Mouse (Mus musculus) forebrain, embryonic 16.5 days (tissue): ENCODE results near the gene Cttnbp2. TPM values are rescaled to one million over a fixed set of nuclear protein-coding genes. Genes with fewer than 3 reads are reported as not detected.
A peak's percentile ranks its signal among the peaks of the same experiment; 100 is the strongest.
"Not testable (repeated sequence)": the region's sequence is repeated elsewhere in the genome, so short reads cannot be mapped to it uniquely, and the experiment has no call there.

Experiments
- ATAC-seq: fragments of 200-750 bp; cut with Nextera tagmentation; 2 replicates; pipeline ENCODE4 v1.8.0; 2017; ENCODE audit warnings: mild to moderate bottlenecking, moderate library complexity
- H3K27ac ChIP-seq: fragments of 300-500 bp; sonication (generic); 2 replicates; pipeline ENCODE4 v1.5.1; 2014; ENCODE audit warnings: low read length, control low read depth
- H3K27me3 ChIP-seq: fragments of 300-500 bp; sonication (generic); replicated peaks from 2 replicates; pipeline ENCODE4 v1.6.1; 2014; ENCODE audit warnings: low read length; ENCODE audit not compliant: control insufficient read depth, insufficient read depth
- H3K36me3 ChIP-seq: fragments of 300-500 bp; sonication (generic); 2 replicates; pipeline ENCODE4 v1.6.1; 2014; ENCODE audit not compliant: control insufficient read depth, insufficient read depth
- H3K4me1 ChIP-seq: fragments of 300-500 bp; sonication (generic); replicated peaks from 2 replicates; pipeline ENCODE4 v1.6.1; 2014; ENCODE audit warnings: low read length; ENCODE audit not compliant: control insufficient read depth, insufficient read depth
- H3K4me2 ChIP-seq: fragments of 300-500 bp; sonication (generic); 2 replicates; pipeline ENCODE4 v1.6.1; 2014; ENCODE audit warnings: mild to moderate bottlenecking, low read length, control low read depth
- H3K4me3 ChIP-seq: fragments of 300-500 bp; sonication (generic); replicated peaks from 2 replicates; pipeline ENCODE4 v1.5.1; 2014; ENCODE audit warnings: mild to moderate bottlenecking, low read length, control low read depth
- H3K9ac ChIP-seq: fragments of 300-500 bp; sonication (generic); replicated peaks from 2 replicates; pipeline ENCODE4 v1.6.1; 2014; ENCODE audit warnings: low read depth, low read length, control low read depth
- H3K9me3 ChIP-seq: fragments of 300-500 bp; sonication (generic); 2 replicates; pipeline ENCODE4 v1.6.1; 2016; ENCODE audit warnings: low read length; ENCODE audit not compliant: control insufficient read depth
- WGBS: fragments of 180-500 bp; shearing (Covaris S2); extraction: QIAGEN DNeasy Blood & Tissue Kit; methylation state at CpG from one replicate; pipeline ENCODE4 v1.1.7; 2014; 5-methylcytosine and 5-hydroxymethylcytosine counted together
- polyA plus RNA-seq: library from polyadenylated mRNA; unstranded; fragments of >200 nt; fragmentation: Nextera tagmentation; extraction: Ambion mirVana; gene quantifications from 2 replicates; pipeline ENCODE4 v1.2.1, GENCODE M21; 2015

Cttnbp2 gene
- polyA plus RNA-seq, 1 experiment from 2014 or later, result 134 TPM

DNA sequence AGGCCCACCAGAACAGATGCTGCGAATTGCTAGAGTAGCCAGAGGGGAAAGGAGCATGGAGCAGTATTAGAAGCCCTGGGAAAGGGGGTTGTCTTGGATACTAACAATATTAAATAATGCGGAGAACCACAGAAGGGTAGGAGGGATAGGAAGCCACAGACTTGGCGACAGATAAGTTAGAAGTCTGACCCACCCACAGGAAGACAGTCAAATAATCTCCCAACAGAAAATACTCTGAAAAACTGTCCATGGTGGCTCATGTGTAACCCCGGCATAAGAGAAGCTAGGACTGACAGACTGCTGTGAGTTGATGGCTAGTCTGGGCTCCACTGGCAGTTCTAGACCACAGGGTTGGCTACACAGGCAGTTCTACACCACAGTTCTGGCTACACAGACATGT, 98.7 kb downstream of the Cttnbp2 start:
- Histone ChIP-seq H3K36me3 (peaks cover 31% of the 10 kb centered on the region), H3K4me1 (0 out of 2 replicates have a peak, but pooled peaks cover 3% of the 10 kb centered on the region), H3K9me3 (no peaks in the 10 kb centered on the region), H3K4me3 (no peak overlapping the region), H3K27ac (no peak overlapping the region), H3K27me3 (no peaks in the 10 kb centered on the region), H3K9ac (no peak overlapping the region), H3K4me2 (no peak overlapping the region)
- WGBS, result 89% methylated on average over 4 of the region's 4 CpGs
- no peak for ATAC-seq

GRCm38 (mm10) chr6:18411505-18412225, 103.0 kb downstream of the Cttnbp2 start:
- peaks cover 35% of the 10 kb centered on the region for H3K36me3 ChIP-seq
- no peak overlapping the region for H3K4me2 ChIP-seq
- no peak overlapping the region for H3K27ac ChIP-seq
- no peaks in the 10 kb centered on the region for H3K9me3 ChIP-seq
- no peak overlapping the region for H3K4me3 ChIP-seq
- 100% methylated on average over 1 of the region's 1 CpGs for WGBS
- no peaks in the 10 kb centered on the region for H3K27me3 ChIP-seq
- ATAC-seq, result no peak
- no peaks in the 10 kb centered on the region for H3K4me1 ChIP-seq
- no peak overlapping the region for H3K9ac ChIP-seq

DNA sequence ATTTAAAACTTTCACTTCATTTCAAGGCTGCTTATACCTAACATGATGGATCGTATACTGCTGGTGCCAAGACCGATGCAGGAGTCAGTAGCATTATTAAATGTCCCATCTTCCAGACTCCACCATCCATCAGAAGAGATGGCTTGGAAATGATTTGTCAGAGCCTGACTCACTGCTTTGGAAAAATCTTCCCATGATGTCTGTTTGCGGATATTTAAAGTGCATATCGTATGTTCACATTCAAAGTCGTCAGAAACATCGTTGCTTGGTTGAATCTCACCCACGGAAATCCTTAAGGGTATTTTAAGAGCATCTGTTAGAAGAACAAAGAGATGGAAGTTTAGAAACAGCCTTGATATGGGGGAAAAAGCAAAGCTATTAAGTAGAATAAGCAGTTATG, 106.2 kb downstream of the Cttnbp2 start:
- ATAC-seq, result no peak
- H3K27me3 ChIP-seq, result no peaks in the 10 kb centered on the region
- H3K4me2 ChIP-seq, result no peak overlapping the region
- H3K9me3 ChIP-seq, result no peaks in the 10 kb centered on the region
- H3K4me3 ChIP-seq, result no peak overlapping the region
- peaks cover 40% of the 10 kb centered on the region for H3K36me3 ChIP-seq
- H3K27ac ChIP-seq, result no peak overlapping the region
- 95% methylated on average over 7 of the region's 7 CpGs for WGBS
- no peak overlapping the region for H3K9ac ChIP-seq
- no peaks in the 10 kb centered on the region for H3K4me1 ChIP-seq

GRCm38 (mm10) chr6:18401066-18401674, 113.5 kb downstream of the Cttnbp2 start:
- no peak overlapping the region for H3K4me2 ChIP-seq
- H3K4me1 ChIP-seq, result no peaks in the 10 kb centered on the region
- H3K36me3 ChIP-seq, result peaks cover 43% of the 10 kb centered on the region
- H3K27me3 ChIP-seq, result no peaks in the 10 kb centered on the region
- H3K27ac ChIP-seq, result no peak overlapping the region
- no peak overlapping the region for H3K4me3 ChIP-seq
- H3K9me3 ChIP-seq, result no peaks in the 10 kb centered on the region
- H3K9ac ChIP-seq, result no peak overlapping the region
- ATAC-seq, result peak; percentile 69
- WGBS, result 72% methylated on average over 1 of the region's 1 CpGs

- H3K4me3 ChIP-seq, result no peak overlapping the region
- no peak overlapping the region for H3K9ac ChIP-seq
- 68% methylated on average over 2 of the region's 2 CpGs for WGBS
- no peak for ATAC-seq
- H3K36me3 ChIP-seq, result peaks cover 35% of the 10 kb centered on the region
- no peaks in the 10 kb centered on the region for H3K4me1 ChIP-seq
- H3K27ac ChIP-seq, result no peak overlapping the region
- H3K4me2 ChIP-seq, result no peak overlapping the region
- no peaks in the 10 kb centered on the region for H3K27me3 ChIP-seq
- H3K9me3 ChIP-seq, result no peaks in the 10 kb centered on the region
Observed at GRCm38 (mm10) chr6:18381380-18381779, 133.3 kb downstream of the Cttnbp2 start.

- H3K36me3 ChIP-seq, result peaks cover 40% of the 10 kb centered on the region
- 75% methylated on average over 13 of the region's 13 CpGs for WGBS
Observed at GRCm38 (mm10) chr6:18380300-18381202, 134.1 kb downstream of the Cttnbp2 start.

GRCm38 (mm10) chr6:18377755-18378154, 136.9 kb downstream of the Cttnbp2 start:
- not testable (repeated sequence) for H3K9me3 ChIP-seq, H3K4me2 ChIP-seq, ATAC-seq, H3K4me3 ChIP-seq, H3K27me3 ChIP-seq, H3K9ac ChIP-seq, H3K27ac ChIP-seq, H3K4me1 ChIP-seq
- H3K36me3 ChIP-seq, result peaks cover 36% of the 10 kb centered on the region
- WGBS, result 95% methylated on average over 2 of the region's 2 CpGs

More at GRCm38 (mm10) chr6:18380300-18381202, 134.1 kb downstream of the Cttnbp2 start:
- H3K4me1 ChIP-seq, result no peaks in the 10 kb centered on the region
- no peak overlapping the region for H3K4me3 ChIP-seq
- ATAC-seq, result no peak
- no peak overlapping the region for H3K4me2 ChIP-seq
- no peak overlapping the region for H3K27ac ChIP-seq
- no peaks in the 10 kb centered on the region for H3K27me3 ChIP-seq
- no peaks in the 10 kb centered on the region for H3K9me3 ChIP-seq
- H3K9ac ChIP-seq, result no peak overlapping the region

DNA sequence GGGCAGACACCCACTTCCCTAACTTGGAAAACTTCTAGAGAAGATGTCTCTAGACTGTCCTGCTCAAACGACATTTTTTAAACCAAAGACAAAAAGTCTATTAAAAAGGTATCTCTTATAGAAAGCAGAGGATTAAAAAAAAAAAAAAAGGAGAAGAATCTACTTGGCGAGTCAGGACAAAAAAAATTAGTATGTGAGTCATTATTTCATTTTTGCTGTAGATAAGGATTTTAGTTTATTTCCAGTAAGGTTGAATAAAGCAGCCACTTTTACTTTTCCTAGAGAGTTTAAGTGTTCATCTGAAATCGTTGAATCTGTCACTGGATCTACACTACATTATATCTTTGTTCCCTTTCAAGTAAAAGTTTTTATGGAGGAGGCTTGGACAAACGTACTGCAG, 139.9 kb downstream of the Cttnbp2 start:
- Histone ChIP-seq H3K4me1 (no peaks in the 10 kb centered on the region), H3K9me3 (no peaks in the 10 kb centered on the region), H3K27me3 (no peaks in the 10 kb centered on the region), H3K4me3 (no peak overlapping the region), H3K36me3 (peaks cover 23% of the 10 kb centered on the region), H3K9ac (no peak overlapping the region), H3K4me2 (no peak overlapping the region), H3K27ac (no peak overlapping the region)
- WGBS, result 81% methylated on average over 4 of the region's 4 CpGs
- ATAC-seq, result no peak

- Histone ChIP-seq H3K4me1 (no peaks in the 10 kb centered on the region), H3K9ac (no peak overlapping the region), H3K4me2 (no peak overlapping the region), H3K36me3 (peaks cover 20% of the 10 kb centered on the region), H3K27me3 (no peaks in the 10 kb centered on the region), H3K4me3 (no peak overlapping the region), H3K9me3 (no peaks in the 10 kb centered on the region), H3K27ac (no peak overlapping the region)
- ATAC-seq, result no peak
- WGBS, result 68% methylated on average over 1 of the region's 1 CpGs
Observed at GRCm38 (mm10) chr6:18373652-18374051, 141.0 kb downstream of the Cttnbp2 start.
